Mouse (Mus musculus) kidney, postnatal 25 days (tissue): Measurements from ENCODE around the gene Mast4.
"Not testable (repeated sequence)": the region's sequence is repeated elsewhere in the genome, so short reads cannot be mapped to it uniquely, and the experiment has no call there.

ENCODE experiments used
- DNase-seq, 2 experiments: peaks; one replicate each; pipeline ENCODE4 v3.0.0; 2021; ENCODE audit warnings: mixed read lengths in 2 of 2

The Mast4 gene

GRCm38 (mm10) chr13:102733063-102733462, 601.2 kb downstream of the Mast4 start:
- DNase-seq: no peak

DNA sequence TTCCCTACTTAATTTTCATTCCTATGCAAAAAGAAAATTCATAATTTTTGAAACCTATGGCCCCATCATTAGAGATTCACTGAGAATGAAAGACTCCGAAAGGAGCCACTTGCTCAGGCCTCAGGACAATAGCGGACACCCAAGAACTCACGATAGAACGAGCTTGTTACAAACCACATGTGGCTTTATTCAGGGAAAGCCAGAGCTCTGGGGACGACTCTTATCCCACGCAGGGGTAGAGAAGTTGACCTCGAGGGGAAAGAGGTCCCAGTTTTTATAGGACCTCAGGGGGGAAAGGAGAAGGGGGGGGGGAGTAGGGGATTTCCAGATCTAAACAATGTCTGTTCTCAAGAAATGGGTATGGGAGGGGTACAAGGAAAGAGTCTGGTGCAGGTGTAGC, 605.3 kb downstream of the Mast4 start:
- DNase-seq: not testable (repeated sequence)

DNA sequence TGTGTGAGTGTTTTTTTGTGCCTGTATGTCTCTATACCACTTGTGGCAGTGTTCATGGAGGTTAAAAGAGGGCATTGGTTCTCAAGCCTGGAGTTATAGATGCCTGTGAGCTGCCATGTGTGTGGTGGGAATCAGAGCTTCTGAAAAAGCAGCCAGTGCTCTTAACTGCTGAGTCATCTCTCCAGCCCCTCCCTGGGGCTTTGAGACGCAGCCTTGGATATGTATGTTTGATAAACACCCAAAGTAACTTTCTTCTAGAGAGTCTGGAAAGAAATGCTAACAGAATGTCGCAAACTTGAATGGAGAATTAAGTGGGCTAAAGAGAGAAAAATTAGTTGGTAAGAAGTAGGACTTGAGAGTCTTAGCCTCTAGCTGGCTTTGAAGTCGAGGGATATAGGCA, 606.3 kb downstream of the Mast4 start:
- no peak for DNase-seq

GRCm38 (mm10) chr13:102726876-102727275, 607.4 kb downstream of the Mast4 start:
- peak in 1 of 2 experiments; percentile 65 for DNase-seq

DNA sequence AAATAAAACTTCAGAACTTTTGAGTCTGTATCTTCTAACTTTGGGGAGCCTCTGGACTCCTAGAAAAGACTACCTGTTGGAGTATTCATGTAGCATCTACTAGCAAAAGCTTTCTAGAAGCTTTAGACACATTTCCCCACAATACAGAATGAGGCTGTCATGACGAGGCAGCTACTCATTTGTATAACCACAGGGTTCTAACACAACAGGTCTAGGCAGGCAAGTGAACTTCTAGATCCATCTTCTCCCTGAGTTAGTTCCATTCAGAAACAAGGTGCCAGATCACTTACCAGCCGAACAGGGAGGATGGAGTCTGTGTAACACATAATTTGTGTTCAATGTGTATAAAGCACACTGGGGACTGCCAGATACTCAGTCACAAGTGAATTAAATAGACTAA, 608.4 kb downstream of the Mast4 start:
- DNase-seq: no peak

DNA sequence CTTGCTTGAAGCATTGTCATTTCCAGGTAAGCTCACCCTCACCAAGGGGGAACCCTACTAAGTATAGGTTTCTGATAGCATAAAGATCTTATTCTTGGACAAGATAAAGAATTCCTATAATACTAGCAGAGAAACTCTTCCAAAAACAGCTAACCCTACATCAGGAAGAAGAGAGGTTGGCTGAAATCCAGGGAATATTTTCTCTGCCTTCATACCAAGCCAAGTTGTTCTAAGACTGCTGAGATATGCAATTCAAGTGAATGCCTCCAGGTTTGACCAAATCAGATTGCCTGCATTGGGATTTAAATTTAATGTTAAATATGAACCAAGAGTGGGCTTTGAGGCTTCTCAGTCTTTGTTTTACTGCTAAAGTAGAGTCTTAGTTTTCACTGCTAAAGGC, 608.9 kb downstream of the Mast4 start:
- DNase-seq: no peak

DNA sequence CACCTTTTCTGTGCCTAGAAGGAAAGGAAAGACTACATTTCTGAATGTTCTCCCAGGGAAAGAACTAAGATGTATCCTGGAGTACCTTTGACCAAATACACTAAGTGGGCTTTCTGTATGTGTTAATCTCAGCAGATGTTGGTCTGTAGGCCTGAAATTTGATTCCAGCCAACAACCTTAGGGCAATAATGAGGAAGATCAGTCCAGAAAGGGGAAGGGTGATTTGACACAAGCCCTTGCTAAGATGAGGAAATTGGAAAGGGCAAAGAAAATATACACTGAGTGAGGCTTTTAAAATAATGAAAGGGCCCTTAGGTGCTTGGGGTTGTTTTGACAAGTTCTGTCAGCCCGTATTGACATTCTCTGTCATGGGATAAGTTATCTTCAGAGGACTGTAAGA, 617.3 kb downstream of the Mast4 start:
- DNase-seq: no peak

- DNase-seq: no peak
Measured at GRCm38 (mm10) chr13:102700744-102701143, 633.6 kb downstream of the Mast4 start.

DNA sequence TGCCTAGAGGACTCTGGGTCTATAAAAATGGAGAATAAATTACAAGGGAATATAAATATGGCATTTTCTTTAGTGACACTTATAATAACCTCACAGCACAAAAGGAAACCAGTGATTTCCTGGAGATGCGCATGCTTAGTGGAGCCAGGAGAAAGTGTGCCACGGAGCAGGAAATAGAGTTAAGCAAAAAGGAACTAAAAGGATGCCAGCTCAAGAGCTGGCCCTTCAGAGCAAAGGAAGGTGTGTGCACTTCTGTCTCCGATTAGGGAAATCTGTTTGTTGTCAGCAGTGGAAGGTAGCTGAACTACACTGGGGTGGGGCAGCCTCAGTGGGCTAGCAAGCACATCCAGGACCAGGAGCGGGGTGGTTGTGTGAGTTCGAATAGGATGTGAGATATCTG, 634.1 kb downstream of the Mast4 start:
- no peak for DNase-seq

DNA sequence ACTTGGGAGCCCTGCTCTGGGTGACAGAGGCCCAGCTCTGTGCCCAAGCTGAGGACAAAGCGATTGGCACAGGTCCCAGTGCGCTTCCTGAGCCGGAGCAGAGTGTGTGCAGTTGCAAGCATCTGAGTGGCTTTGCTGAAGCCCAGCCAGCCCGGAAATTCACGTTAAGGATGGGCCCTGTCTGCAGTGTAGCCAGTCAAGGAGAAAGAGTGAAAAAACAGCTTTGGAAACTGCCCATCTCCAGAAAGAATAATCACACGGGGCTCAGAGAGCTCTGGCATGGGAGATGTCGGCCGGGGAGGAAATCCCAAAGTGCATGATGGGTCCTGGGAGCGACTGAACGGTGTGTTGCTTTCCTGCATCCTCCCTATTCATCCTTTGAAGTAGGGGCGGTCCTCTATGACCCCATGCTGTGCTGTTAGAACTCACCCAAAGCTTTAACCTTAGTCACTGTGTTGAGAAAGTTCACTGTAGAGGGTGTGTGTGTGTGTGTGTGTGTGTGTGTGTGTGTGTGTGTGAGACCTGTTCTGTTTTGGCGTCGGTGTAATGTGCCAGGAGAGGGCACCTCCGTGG, 635.5 kb downstream of the Mast4 start:
- DNase-seq: peak; percentile 82 to 89

DNA sequence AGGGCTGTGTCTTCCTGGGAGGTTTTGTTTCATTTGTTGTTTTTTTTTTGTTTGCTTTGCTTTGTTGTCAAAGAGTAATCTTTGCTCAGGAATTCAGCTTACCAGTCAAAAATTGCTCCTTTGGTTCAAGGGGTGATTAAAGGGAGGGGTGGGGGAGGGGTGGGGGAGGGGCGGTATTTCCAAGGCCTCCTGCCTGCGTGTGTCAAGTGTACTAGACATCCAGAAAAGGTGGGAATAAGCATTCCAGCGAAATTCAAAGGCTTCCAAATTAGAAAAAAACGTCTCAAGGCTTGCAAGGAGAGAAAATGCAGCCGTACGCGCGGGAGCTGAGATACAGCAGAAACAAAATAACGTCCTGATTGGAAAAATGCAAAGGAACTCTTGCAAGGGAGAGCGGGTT, 636.0 kb downstream of the Mast4 start:
- no peak for DNase-seq

DNA sequence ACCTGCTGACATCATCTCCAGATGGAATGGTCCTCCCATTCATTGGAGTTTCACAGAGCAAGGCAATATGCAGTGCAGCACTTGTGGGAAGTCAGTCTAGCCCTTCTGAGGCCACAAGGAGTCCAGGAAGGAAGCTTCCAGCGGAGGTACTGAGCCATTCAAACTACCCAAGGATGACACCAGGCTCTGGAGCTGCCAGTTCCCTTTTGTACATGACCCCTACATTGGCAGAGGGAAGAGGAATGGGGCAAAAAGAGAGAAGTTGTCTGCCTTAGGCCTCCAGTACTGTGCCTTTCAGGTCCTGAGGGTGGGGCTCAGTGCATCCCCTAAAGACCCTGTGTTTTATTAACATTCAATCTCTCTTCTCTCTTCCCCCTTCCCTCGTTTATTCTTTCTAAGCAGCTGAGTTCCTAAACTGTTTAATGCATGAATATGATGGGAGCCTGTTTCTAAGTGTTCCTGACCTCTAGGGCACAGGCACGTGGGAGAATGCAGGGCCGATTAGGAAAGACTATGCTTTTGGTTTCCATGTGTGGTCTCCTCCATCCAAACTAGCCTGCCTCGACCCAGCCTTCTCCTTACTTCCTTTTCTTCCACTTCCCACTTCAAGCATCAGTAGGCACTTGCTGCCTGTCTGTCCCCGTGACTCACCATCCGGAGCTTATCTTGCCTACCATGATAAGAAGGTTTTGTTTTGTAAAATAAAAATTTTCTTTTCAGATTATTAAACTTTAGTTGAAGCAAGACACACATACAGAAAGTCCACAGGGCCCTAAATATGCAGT, 639.0 kb downstream of the Mast4 start:
- DNase-seq: no peak

DNA sequence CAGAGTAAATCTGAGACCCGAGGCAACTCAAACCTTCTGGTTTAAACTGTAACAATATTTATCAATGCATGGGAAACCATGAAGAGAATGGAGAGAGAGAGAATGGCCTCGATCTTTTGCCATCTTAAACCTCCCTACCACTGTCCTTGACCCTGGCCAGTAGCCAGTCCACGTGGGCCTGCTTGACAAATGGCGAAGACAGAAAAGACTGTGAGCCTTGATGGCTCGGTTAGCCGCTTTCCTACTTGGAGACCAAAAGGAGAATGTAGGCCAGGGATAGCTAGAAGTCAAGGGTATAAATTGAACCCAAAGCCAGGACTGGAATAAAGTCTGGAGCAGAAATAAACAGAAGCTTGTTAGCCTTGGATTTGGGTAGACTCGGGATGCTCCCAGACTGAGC, 640.1 kb downstream of the Mast4 start:
- DNase-seq: no peak

GRCm38 (mm10) chr13:102693341-102693801, 640.9 kb downstream of the Mast4 start, which contains the start of gene Cd180:
Gene Cd180 (plus strand): TSS chr13:102693558.
- DNase-seq: peak; percentile 57 to 60

- no peak for DNase-seq
Measured at GRCm38 (mm10) chr13:102691408-102692150, 642.7 kb downstream of the Mast4 start.

GRCm38 (mm10) chr13:102690184-102690583, 644.1 kb downstream of the Mast4 start:
- DNase-seq: no peak

GRCm38 (mm10) chr13:102689201-102690090, 644.9 kb downstream of the Mast4 start:
- no peak for DNase-seq

- no peak for DNase-seq
Measured at GRCm38 (mm10) chr13:102688121-102688520, 646.2 kb downstream of the Mast4 start.

DNA sequence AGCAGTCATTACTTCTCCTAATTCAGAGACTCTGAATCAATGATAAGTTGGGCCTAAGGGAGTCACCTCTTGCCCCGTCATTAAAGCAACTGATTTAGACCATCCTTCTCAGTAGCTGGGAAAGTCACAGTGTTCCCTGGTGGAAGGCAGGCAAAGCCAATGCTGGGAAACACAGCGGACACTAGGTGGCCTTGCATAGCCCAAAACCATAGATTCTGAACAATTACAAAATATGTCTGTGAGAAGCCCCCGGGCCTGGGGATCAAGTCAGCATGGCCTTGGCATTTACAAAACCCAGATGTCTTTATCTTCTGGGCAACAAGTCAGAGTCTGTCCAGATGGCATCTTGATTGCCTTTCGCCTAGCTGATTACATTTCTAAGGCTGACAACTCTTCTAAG, 649.4 kb downstream of the Mast4 start:
- DNase-seq: no peak
